Mouse (Mus musculus) myocyte (in vitro differentiated cells): ENCODE results near the gene Tspan31. TPM values are rescaled to one million over a fixed set of nuclear protein-coding genes. Genes with fewer than 3 reads are reported as not detected.

Experiments
- H3K27me3 ChIP-seq: one replicate; pipeline ENCODE4 v1.6.1; 2011; ENCODE audit not compliant: control insufficient read depth, insufficient read depth, insufficient read length
- H3K36me3 ChIP-seq: one replicate; pipeline ENCODE4 v1.6.1; 2011; ENCODE audit not compliant: control insufficient read depth, insufficient read depth
- H3K4me2 ChIP-seq: one replicate; pipeline ENCODE4 v1.6.1; 2011; ENCODE audit warnings: low read depth, control low read depth
- H3K4me3 ChIP-seq: one replicate; pipeline ENCODE4 v1.5.1; 2011; ENCODE audit warnings: mild to moderate bottlenecking, control low read depth, moderate library complexity
- H3K79me2 ChIP-seq: one replicate; pipeline ENCODE4 v1.6.1; 2011; ENCODE audit not compliant: control insufficient read depth, insufficient read depth
- H3ac ChIP-seq: one replicate; pipeline ENCODE4 v1.6.1; 2011; ENCODE audit not compliant: control insufficient read depth, insufficient read length
- CEBPB ChIP-seq: IDR thresholded peaks from 2 replicates; pipeline ENCODE4 v1.6.1; 2011; ENCODE audit warnings: mild to moderate bottlenecking, moderate library complexity; ENCODE audit not compliant: poor library complexity, insufficient read depth, severe bottlenecking
- E2F4 ChIP-seq: IDR thresholded peaks from one replicate; pipeline ENCODE4 v1.6.1; 2011; ENCODE audit warnings: mild to moderate bottlenecking, control low read depth, moderate library complexity; ENCODE audit not compliant: insufficient read depth
- MAX ChIP-seq: IDR thresholded peaks from one replicate; pipeline ENCODE4 v1.6.1; 2011; ENCODE audit warnings: low read depth, mild to moderate bottlenecking, control low read depth
- MYOD1 ChIP-seq, 3 experiments: IDR thresholded peaks; one replicate each; pipeline ENCODE4 v1.6.1; 2011; ENCODE audit warnings: control low read depth in 2 of 3, low read depth in 2 of 3, mild to moderate bottlenecking in 2 of 3, moderate library complexity in 1 of 3; ENCODE audit not compliant: insufficient read length in 2 of 3, control insufficient read depth in 1 of 3
- MYOG ChIP-seq, 3 experiments: IDR thresholded peaks; one replicate each; pipeline ENCODE4 v1.6.1; 2011; ENCODE audit warnings: control low read depth in 2 of 3, low read depth in 2 of 3, mild to moderate bottlenecking in 2 of 3; ENCODE audit not compliant: insufficient read length in 2 of 3, control insufficient read depth in 1 of 3, insufficient read depth in 1 of 3
- POLR2A ChIP-seq: IDR thresholded peaks from one replicate; pipeline ENCODE4 v1.6.1; 2011; ENCODE audit warnings: low read depth, mild to moderate bottlenecking, control low read depth, moderate library complexity; ENCODE audit not compliant: insufficient read length
- POLR2AphosphoS2 ChIP-seq: IDR thresholded peaks from one replicate; pipeline ENCODE4 v1.6.1; 2011; ENCODE audit warnings: low read depth, control low read depth; ENCODE audit not compliant: insufficient read length
- REST ChIP-seq: IDR thresholded peaks from one replicate; pipeline ENCODE4 v1.6.1; 2011; ENCODE audit warnings: mild to moderate bottlenecking, control low read depth, moderate library complexity; ENCODE audit not compliant: insufficient read depth, insufficient read length
- SRF ChIP-seq: IDR thresholded peaks from one replicate; pipeline ENCODE4 v1.6.1; 2011; ENCODE audit warnings: low read depth; ENCODE audit not compliant: control insufficient read depth, insufficient read length
- TCF12 ChIP-seq: IDR thresholded peaks from one replicate; pipeline ENCODE4 v1.6.1; 2011; ENCODE audit warnings: mild to moderate bottlenecking, control low read depth; ENCODE audit not compliant: poor library complexity, insufficient read depth, severe bottlenecking
- TCF3 ChIP-seq: IDR thresholded peaks from one replicate; pipeline ENCODE4 v1.6.1; 2011; ENCODE audit warnings: low read depth, control low read depth; ENCODE audit not compliant: insufficient read length
- USF1 ChIP-seq: IDR thresholded peaks from one replicate; pipeline ENCODE4 v1.6.1; 2011; ENCODE audit warnings: low read depth, mild to moderate bottlenecking, control low read depth, moderate library complexity
- polyA plus RNA-seq: library from polyadenylated mRNA; unstranded; fragments of >200 nt; fragmentation: generic; extraction: Trizol; gene quantifications from one replicate; pipeline ENCODE4 v1.2.1, GENCODE M21; 2012; ENCODE audit warnings: missing spikeins

The Tspan31 gene
- polyA plus RNA-seq, 1 experiment = 139 TPM

- H3ac ChIP-seq = peak overlapping the region; percentile 36
- peak overlapping the region; percentile 92 for H3K4me3 ChIP-seq
Observed at GRCm38 (mm10) chr10:127041774-127042338, 28.2 kb downstream of the Tspan31 start.

DNA sequence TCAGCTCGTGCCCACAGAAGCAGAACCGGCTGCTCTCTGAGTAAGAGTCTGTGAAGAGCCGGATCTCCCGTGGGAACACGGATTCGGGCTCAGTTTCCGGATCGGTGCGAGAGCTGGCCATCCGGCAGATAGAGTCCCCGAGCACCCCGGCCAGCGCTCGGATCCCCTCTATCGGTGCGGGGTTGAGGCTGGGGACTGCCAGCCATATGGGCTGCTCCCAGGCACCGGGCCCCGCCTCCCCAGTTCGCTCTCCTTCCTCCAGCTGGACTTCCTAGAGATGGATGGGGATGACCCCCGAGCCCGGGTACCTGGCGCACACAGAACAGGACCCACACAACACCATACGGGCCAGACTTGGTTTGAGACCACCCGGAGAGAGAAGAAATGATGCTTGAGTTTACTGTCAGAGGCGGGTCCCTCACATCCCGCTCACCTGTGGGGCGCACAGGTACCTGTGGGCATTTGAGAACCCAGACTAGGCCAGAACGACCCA is 28.7 kb downstream of the Tspan31 start, which contains the start of the genes Mettl1 and Eef1akmt3:
TSS of gene Mettl1 (plus strand) at position 141 of the 493 bp plus-strand sequence.
TSS of gene Eef1akmt3 (minus strand) at position 240 of the 493 bp plus-strand sequence.
- peaks cover 4% of the 10 kb centered on the region for H3K79me2 ChIP-seq
- H3K27me3 ChIP-seq = no peaks in the 10 kb centered on the region
- peak within 1 kb of the TSS; percentile 97 for H3K4me2 ChIP-seq
- peak within 1 kb of the TSS; percentile 36 for H3ac ChIP-seq
- TF ChIP-seq POLR2AphosphoS2 = no peak
- TF ChIP-seq E2F4 = no peak
- no peak for TF ChIP-seq SRF
- TF ChIP-seq REST = no peak
- TF ChIP-seq CEBPB = no peak
- no peak for TF ChIP-seq TCF3
- TF ChIP-seq MYOG (IDR thresholded peaks at IDR 0.05; ENCODE audit: control insufficient read depth in 1 of 3, insufficient read depth in 1 of 3, insufficient read length in 2 of 3, low read depth in 2 of 3) = no peak
- no peak for TF ChIP-seq MAX
- no peak for TF ChIP-seq MYOD1 (IDR thresholded peaks at IDR 0.05; ENCODE audit: control insufficient read depth in 1 of 3, insufficient read length in 2 of 3, low read depth in 2 of 3)
- TF ChIP-seq POLR2A = no peak
- no peak for TF ChIP-seq TCF12
- no peak for TF ChIP-seq USF1
- no peaks in the 10 kb centered on the region for H3K36me3 ChIP-seq
- H3K4me3 ChIP-seq = peak within 1 kb of the TSS; percentile 92

More at GRCm38 (mm10) chr10:127041774-127042338, 28.2 kb downstream of the Tspan31 start:
- Histone ChIP-seq H3K4me2 (peak overlapping the region; percentile 97), H3K27me3 (no peaks in the 10 kb centered on the region), H3K79me2 (peaks cover 4% of the 10 kb centered on the region), H3K36me3 (no peaks in the 10 kb centered on the region)
- peak; percentile 52 for TF ChIP-seq POLR2AphosphoS2
- no peak for TF ChIP-seq TCF12
- peak; percentile 68 for TF ChIP-seq MAX
- TF ChIP-seq TCF3 = no peak
- peak; percentile 45 for TF ChIP-seq USF1
- TF ChIP-seq E2F4 = no peak
- TF ChIP-seq MYOD1 (IDR thresholded peaks at IDR 0.05; ENCODE audit: control insufficient read depth in 1 of 3, insufficient read length in 2 of 3, low read depth in 2 of 3) = no peak
- no peak for TF ChIP-seq REST
- no peak for TF ChIP-seq CEBPB
- TF ChIP-seq SRF = peak; percentile 31
- peak; percentile 54 for TF ChIP-seq POLR2A
- TF ChIP-seq MYOG (IDR thresholded peaks at IDR 0.05; ENCODE audit: control insufficient read depth in 1 of 3, insufficient read depth in 1 of 3, insufficient read length in 2 of 3, low read depth in 2 of 3) = no peak

GRCm38 (mm10) chr10:127040569-127041214 is 29.4 kb downstream of the Tspan31 start:
- Histone ChIP-seq H3K27me3 (no peaks in the 10 kb centered on the region), H3K79me2 (peaks cover 4% of the 10 kb centered on the region), H3K36me3 (no peaks in the 10 kb centered on the region), H3ac (peak overlapping the region; percentile 36), H3K4me2 (peak overlapping the region; percentile 97), H3K4me3 (peak overlapping the region; percentile 92)
- TF ChIP-seq CEBPB (no peak), TCF3 (no peak), MAX (no peak), MYOD1 (IDR thresholded peaks at IDR 0.05; ENCODE audit: control insufficient read depth in 1 of 3, insufficient read length in 2 of 3, low read depth in 2 of 3) (no peak), REST (no peak), TCF12 (no peak), USF1 (no peak), POLR2A (no peak), SRF (no peak), POLR2AphosphoS2 (no peak), MYOG (IDR thresholded peaks at IDR 0.05; ENCODE audit: control insufficient read depth in 1 of 3, insufficient read depth in 1 of 3, insufficient read length in 2 of 3, low read depth in 2 of 3) (no peak), E2F4 (no peak)

DNA sequence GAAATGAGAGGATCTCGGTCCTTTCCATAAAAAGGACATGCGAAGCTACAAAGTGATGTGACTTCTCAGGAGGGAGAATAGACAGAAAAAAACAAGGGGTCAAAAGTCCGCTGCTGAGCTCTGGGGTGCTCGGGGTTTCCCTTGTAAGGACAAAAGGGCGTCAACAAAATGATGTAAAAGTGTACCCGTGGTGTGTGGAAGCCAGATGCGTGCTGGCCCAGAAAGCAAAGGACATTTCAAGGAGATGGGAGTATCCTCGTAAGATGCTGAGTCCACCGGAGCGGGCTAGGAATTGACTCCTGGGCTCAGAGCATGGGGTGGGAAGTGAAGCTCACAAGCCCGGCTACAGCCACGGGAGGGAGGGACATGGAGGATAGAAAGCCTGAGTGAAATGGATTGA is 32.4 kb downstream of the Tspan31 start:
- H3K4me2 ChIP-seq = no peak overlapping the region
- H3K36me3 ChIP-seq = no peaks in the 10 kb centered on the region
- no peak for TF ChIP-seq E2F4
- no peak for TF ChIP-seq REST
- no peak for TF ChIP-seq TCF12
- TF ChIP-seq MYOG (IDR thresholded peaks at IDR 0.05; ENCODE audit: control insufficient read depth in 1 of 3, insufficient read depth in 1 of 3, insufficient read length in 2 of 3, low read depth in 2 of 3) = no peak
- TF ChIP-seq SRF = no peak
- no peak for TF ChIP-seq TCF3
- TF ChIP-seq MAX = no peak
- TF ChIP-seq POLR2AphosphoS2 = no peak
- TF ChIP-seq POLR2A = no peak
- TF ChIP-seq MYOD1 (IDR thresholded peaks at IDR 0.05; ENCODE audit: control insufficient read depth in 1 of 3, insufficient read length in 2 of 3, low read depth in 2 of 3) = no peak
- no peak for TF ChIP-seq CEBPB
- no peak for TF ChIP-seq USF1
- H3K79me2 ChIP-seq = peaks cover 4% of the 10 kb centered on the region
- H3ac ChIP-seq = no peak overlapping the region
- no peaks in the 10 kb centered on the region for H3K27me3 ChIP-seq
- H3K4me3 ChIP-seq = no peak overlapping the region
